Mouse (Mus musculus) ES-E14 (cell line): ENCODE results near the gene Dcaf8. TPM values are rescaled to one million over a fixed set of nuclear protein-coding genes. Genes with fewer than 3 reads are reported as not detected.

Experiments
- DNase-seq: peaks from one replicate; pipeline ENCODE4 v3.0.0-alpha.2; 2013; ENCODE audit warnings: low read depth, low spot score
- H3K27ac ChIP-seq: 2 replicates; pipeline ENCODE4 v1.5.1; 2012; ENCODE audit warnings: low read depth, mild to moderate bottlenecking, low read length, moderate library complexity, mixed read lengths; ENCODE audit not compliant: poor library complexity, insufficient read depth, severe bottlenecking
- H3K36me3 ChIP-seq: 2 replicates; pipeline ENCODE4 v1.6.1; 2012; ENCODE audit warnings: mild to moderate bottlenecking, low read length, moderate library complexity, mixed read lengths; ENCODE audit not compliant: control insufficient read depth, poor library complexity, insufficient read depth, severe bottlenecking
- H3K4me1 ChIP-seq, 2 experiments: fragments of 150-350 bp in 1 of 2; sonication (generic) in 1 of 2; 2 replicates each; pipeline ENCODE4 v1.6.1; 2012; ENCODE audit warnings: low read length in 2 of 2, mild to moderate bottlenecking in 1 of 2, mixed read lengths in 1 of 2; ENCODE audit not compliant: control insufficient read depth in 2 of 2, insufficient read depth in 2 of 2, poor library complexity in 1 of 2
- H3K4me3 ChIP-seq, 2 experiments: fragments of 150-350 bp in 1 of 2; sonication (generic) in 1 of 2; 2 replicates each; pipeline ENCODE4 v1.5.1; 2012; ENCODE audit warnings: low read length in 2 of 2, low read depth in 1 of 2, mild to moderate bottlenecking in 1 of 2, mixed read lengths in 1 of 2; ENCODE audit not compliant: insufficient read depth in 1 of 2, poor library complexity in 1 of 2, severe bottlenecking in 1 of 2
- H3K9ac ChIP-seq: 2 replicates; pipeline ENCODE4 v1.6.1; 2012; ENCODE audit warnings: low read depth, mild to moderate bottlenecking, low read length, mixed read lengths; ENCODE audit not compliant: poor library complexity, insufficient read depth, severe bottlenecking
- H3K9me3 ChIP-seq: fragments of 150-350 bp; sonication (generic); 2 replicates; pipeline ENCODE4 v1.6.1; 2012; ENCODE audit warnings: low read depth, mild to moderate bottlenecking, low read length; ENCODE audit not compliant: control insufficient read depth, insufficient read depth
- CHD2 ChIP-seq: IDR thresholded peaks from 2 replicates; pipeline ENCODE4 v1.6.1; 2014; ENCODE audit warnings: mild to moderate bottlenecking, low read depth, low read length, inconsistent platforms
- HCFC1 ChIP-seq: IDR thresholded peaks from 2 replicates; pipeline ENCODE4 v1.6.1; 2012; ENCODE audit warnings: low read length, inconsistent platforms, borderline replicate concordance; ENCODE audit not compliant: insufficient read depth
- MAFK ChIP-seq: IDR thresholded peaks from 2 replicates; pipeline ENCODE4 v1.6.1; 2014; ENCODE audit warnings: mild to moderate bottlenecking, low read depth, low read length, inconsistent platforms; ENCODE audit not compliant: insufficient read depth
- ZC3H11A ChIP-seq: IDR thresholded peaks from 2 replicates; pipeline ENCODE4 v1.6.1; 2012; ENCODE audit warnings: low read depth, mild to moderate bottlenecking, inconsistent platforms, low read length, borderline replicate concordance
- ZNF384 ChIP-seq: IDR thresholded peaks from 2 replicates; pipeline ENCODE4 v1.6.1; 2012; ENCODE audit warnings: low read depth, low read length, inconsistent platforms
- in situ Hi-C, 2 experiments: fragments of 600-800 bp; cut with MboI; formaldehyde crosslinking; loops; one replicate each; pipeline ENCODE4 v1.15.1; 2025; ENCODE audit warnings: low sequenced_read_pairs in 2 of 2, inconsistent platforms in 1 of 2; ENCODE audit not compliant: unreplicated experiment in 2 of 2
- total RNA-seq: library from RNA; depleted of rRNA; stranded (reverse); fragments of 300-350 nt; gene quantifications from 2 replicates; pipeline ENCODE4 v1.2.3, GENCODE M21; 2012

The Dcaf8 gene
- total RNA-seq, 1 experiment, result 58.0 TPM

DNA sequence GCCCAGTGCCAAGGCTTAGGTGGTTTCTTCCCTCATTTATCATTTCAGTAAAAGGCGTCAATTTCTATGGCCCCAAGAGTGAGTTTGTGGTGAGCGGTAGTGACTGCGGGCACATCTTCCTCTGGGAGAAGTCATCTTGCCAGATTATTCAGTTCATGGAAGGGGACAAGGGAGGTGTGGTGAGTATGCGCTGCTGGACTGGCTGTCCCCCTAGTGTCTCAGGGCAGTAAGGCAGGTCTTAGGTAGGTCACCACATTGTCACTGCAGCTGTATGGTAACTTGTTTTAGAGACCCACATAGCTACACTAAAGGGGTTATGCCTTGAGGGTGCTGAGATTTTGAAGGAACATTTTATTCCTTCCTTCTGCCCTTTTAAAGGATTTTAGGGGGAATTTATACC lies 41.0 kb downstream of the Dcaf8 start:
- no peaks in the 10 kb centered on the region; the same call in 1 of the 2 replicates for H3K9me3 ChIP-seq
- TF ChIP-seq CHD2, result no peak
- TF ChIP-seq HCFC1, result no peak
- TF ChIP-seq MAFK, result no peak
- TF ChIP-seq ZNF384, result no peak
- no peak for TF ChIP-seq ZC3H11A
- H3K4me3 ChIP-seq, result no peak overlapping the region
- H3K9ac ChIP-seq, result no peak overlapping the region
- H3K4me1 ChIP-seq, result no peaks in the 10 kb centered on the region
- in situ Hi-C loops, result no loop called here
- peaks cover 33% of the 10 kb centered on the region for H3K36me3 ChIP-seq
- no peak for DNase-seq
- no peak overlapping the region for H3K27ac ChIP-seq

DNA sequence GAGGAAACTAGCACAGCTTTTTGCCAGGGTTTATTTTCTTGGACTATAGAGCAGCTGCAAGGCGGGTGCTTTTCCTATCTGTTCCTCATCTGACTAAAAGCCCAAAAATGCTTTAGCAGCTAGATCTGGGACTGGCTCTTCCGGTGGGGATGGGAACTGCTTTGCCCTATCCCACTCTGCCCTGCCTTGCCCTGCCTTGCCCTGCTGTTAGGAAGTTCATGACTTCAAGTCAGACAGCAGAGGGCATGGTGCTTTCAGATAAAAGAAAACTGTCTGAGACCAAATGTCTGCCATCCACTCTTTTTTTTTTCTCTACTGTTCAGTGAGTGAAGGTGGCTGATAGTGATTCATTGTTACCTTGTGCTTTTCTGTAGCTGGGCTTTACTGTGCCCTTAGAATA lies 43.7 kb downstream of the Dcaf8 start:
- H3K4me3 ChIP-seq, result no peak overlapping the region
- peaks cover 44% of the 10 kb centered on the region for H3K36me3 ChIP-seq
- in situ Hi-C loops, result no loop called here
- no peak overlapping the region for H3K27ac ChIP-seq
- H3K9me3 ChIP-seq, result no peaks in the 10 kb centered on the region
- no peak overlapping the region for H3K9ac ChIP-seq
- H3K4me1 ChIP-seq, result no peaks in the 10 kb centered on the region
- no peak for DNase-seq
- no peak for TF ChIP-seq ZNF384
- no peak for TF ChIP-seq CHD2
- no peak for TF ChIP-seq MAFK

DNA sequence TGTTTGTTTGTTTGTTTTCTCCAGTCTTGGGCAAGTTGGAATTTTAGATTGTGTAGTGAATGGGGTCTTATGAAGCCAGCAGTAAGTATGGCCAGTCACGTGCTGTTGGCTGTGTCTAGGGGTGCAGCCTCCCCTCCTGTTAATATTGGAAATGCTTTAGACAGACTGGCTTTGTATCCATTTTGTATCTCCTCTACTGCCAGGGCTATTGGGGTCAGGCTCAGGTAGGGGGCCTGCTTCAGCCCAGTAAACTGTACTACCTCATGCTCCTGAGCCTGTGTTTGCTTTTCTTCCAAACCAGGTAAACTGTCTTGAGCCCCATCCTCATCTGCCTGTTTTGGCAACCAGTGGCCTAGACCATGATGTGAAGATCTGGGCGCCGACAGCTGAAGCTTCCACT lies 44.3 kb downstream of the Dcaf8 start:
- TF ChIP-seq CHD2, result no peak
- no peak for TF ChIP-seq ZC3H11A
- TF ChIP-seq ZNF384, result no peak
- no peak for TF ChIP-seq HCFC1
- TF ChIP-seq MAFK, result no peak
- no peaks in the 10 kb centered on the region for H3K9me3 ChIP-seq
- H3K9ac ChIP-seq, result no peak overlapping the region
- no peaks in the 10 kb centered on the region for H3K4me1 ChIP-seq
- DNase-seq, result no peak
- no peak overlapping the region for H3K4me3 ChIP-seq
- no peak overlapping the region for H3K27ac ChIP-seq
- in situ Hi-C loops, result no loop called here
- H3K36me3 ChIP-seq, result peaks cover 40% of the 10 kb centered on the region

DNA sequence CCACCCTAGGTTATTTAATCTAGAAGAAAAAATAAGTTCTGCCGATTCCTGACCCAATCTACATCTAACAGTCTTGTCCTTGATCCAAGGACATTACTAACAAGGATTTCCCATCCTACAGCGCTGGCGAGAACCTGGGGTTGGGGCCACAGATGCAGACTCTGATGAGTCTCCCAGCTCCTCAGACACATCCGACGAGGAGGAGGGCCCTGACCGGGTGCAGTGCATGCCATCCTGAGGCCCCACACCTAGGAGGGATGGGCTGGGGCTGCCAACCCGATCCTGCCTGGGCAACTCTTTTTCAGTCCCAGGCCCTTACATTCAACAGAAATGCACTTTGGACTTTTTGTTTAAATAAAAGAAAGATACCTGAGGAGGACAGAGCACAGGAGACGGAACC lies 46.6 kb downstream of the Dcaf8 start:
- no peak overlapping the region for H3K27ac ChIP-seq
- no peak for DNase-seq
- in situ Hi-C loops, result no loop called here
- no peaks in the 10 kb centered on the region for H3K4me1 ChIP-seq
- H3K36me3 ChIP-seq, result peaks cover 37% of the 10 kb centered on the region
- TF ChIP-seq MAFK (no peak), ZNF384 (no peak), HCFC1 (no peak), CHD2 (no peak), ZC3H11A (no peak)
- H3K9me3 ChIP-seq, result no peaks in the 10 kb centered on the region
- H3K4me3 ChIP-seq, result no peak overlapping the region
- no peak overlapping the region for H3K9ac ChIP-seq

DNA sequence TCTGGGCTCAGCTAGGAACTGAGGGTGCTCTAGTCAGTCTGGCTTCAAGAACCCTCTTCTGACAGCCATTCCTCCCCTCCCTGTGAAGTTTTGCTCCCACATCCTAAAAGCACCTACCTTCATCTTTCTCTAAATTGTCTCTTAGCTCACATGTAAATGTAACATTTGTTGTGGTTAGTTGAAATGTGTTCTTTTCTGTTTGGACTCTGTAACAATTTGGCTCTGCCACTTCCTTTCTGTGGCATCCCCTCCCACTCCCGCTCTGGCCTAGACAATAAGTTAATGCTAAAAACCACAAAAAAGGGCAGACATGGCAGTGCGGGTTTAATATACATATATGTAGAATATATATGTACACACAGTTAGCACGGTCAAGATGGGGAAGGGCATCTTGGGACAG lies 49.3 kb downstream of the Dcaf8 start:
- DNase-seq, result no peak
- no peaks in the 10 kb centered on the region for H3K9me3 ChIP-seq
- no peak overlapping the region for H3K27ac ChIP-seq
- no peak overlapping the region for H3K4me3 ChIP-seq
- no peak overlapping the region for H3K9ac ChIP-seq
- in situ Hi-C loops, result no loop called here
- TF ChIP-seq ZNF384 (no peak), MAFK (no peak), CHD2 (no peak), ZC3H11A (no peak), HCFC1 (no peak)
- H3K4me1 ChIP-seq, result peaks cover 0 to 9% of the 10 kb centered on the region in 2 experiments; a peak in 2 of 4 replicates
- peaks cover 40% of the 10 kb centered on the region for H3K36me3 ChIP-seq
